Mouse (Mus musculus) gastrocnemius, adult 2 months (tissue): ENCODE measurements around the gene Ldha. TPM values are rescaled to one million over a fixed set of nuclear protein-coding genes. Genes with fewer than 3 reads are reported as not detected.
"Not testable (repeated sequence)": the region's sequence is repeated elsewhere in the genome, so short reads cannot be mapped to it uniquely, and the experiment has no call there.

Experiments used
- DNase-seq: peaks from one replicate; pipeline ENCODE4 v3.0.0; 2022
- H3K27ac ChIP-seq: fragments of 200-600 bp; 2 replicates; pipeline ENCODE4 v1.8.1; 2022; ENCODE audit warnings: mild to moderate bottlenecking
- H3K4me3 ChIP-seq: fragments of 200-600 bp; 2 replicates; pipeline ENCODE4 v1.8.1; 2022; ENCODE audit warnings: mild to moderate bottlenecking, moderate library complexity
- CTCF ChIP-seq: fragments of 200-600 bp; IDR thresholded peaks from 2 replicates; pipeline ENCODE4 v1.8.1; 2022; ENCODE audit warnings: antibody characterized with exemption, mild to moderate bottlenecking, moderate library complexity
- intact Hi-C: fragments of 180-260 bp; cut with DNase I; formaldehyde crosslinking; loops from one replicate; pipeline ENCODE4 v1.15.1; 2025
- total RNA-seq, 2 experiments: library from RNA; stranded (reverse); gene quantifications; 2 replicates each; pipeline ENCODE4 v1.2.3; 2021

Ldha gene
- total RNA-seq, 2 experiments from 2014 or later = 2,441 to 2,897 TPM

DNA sequence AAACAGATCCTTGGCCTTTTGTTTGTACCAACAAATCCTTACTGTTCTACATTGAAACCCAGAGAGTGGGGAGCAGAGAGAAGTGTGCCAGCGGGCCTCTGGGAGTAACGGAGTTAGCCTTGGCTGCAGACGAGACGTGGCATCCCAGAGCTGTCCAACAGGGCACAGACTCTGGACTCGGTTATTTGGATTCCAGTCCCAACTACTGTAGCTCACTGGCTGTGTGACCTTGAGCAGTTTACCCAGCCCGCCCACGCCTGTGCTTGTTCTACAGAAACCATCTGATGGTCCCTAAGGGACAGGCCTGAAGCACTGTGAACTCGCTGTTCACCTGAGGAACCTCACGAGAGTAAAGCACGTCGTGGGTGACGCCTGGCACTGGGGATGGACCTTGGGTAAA lies 11.4 kb upstream of the Ldha start:
- no peak for TF ChIP-seq CTCF
- H3K27ac ChIP-seq = peak overlapping the region; percentile 90
- DNase-seq = peak; percentile 49
- intact Hi-C loops = no loop called here
- H3K4me3 ChIP-seq = no peak overlapping the region

DNA sequence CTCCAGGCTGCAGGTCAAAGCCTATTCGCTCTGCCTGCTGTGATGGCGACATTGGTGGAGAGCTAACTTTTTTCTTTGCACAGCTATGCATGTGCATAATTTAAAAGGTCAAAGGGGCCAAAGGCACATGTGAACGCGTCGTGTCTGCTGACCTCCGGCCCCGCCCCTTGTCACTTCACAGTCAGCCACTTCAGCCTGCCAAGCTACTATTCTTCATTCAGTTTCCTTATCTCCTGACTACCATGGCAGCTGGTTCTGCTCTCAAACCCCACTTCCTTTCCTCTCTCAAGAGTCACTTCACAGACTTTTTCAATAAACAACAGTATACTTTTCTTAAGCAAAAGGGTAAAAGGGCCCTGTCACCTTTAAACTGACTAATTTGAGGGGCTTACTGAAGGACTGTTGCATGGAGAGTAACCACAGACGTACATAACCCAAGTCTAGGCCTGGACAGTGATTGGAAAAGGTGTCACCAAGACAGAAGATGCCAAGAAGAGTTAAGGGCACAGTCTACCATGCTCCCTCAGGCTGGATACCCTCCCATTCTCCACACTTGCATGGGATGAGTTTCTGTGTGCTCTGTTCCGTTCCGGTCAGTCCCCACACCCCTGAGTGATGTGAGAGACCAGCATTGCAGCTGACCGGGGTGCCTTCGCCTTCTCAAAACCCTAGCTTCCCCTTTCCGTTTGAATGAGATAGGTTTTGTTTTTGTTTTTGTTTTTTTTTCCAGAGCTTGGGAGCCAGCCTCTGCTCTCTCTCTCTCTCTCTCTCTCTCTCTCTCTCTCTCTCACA lies 10.3 kb upstream of the Ldha start:
- no peak for TF ChIP-seq CTCF
- no peak for DNase-seq

DNA sequence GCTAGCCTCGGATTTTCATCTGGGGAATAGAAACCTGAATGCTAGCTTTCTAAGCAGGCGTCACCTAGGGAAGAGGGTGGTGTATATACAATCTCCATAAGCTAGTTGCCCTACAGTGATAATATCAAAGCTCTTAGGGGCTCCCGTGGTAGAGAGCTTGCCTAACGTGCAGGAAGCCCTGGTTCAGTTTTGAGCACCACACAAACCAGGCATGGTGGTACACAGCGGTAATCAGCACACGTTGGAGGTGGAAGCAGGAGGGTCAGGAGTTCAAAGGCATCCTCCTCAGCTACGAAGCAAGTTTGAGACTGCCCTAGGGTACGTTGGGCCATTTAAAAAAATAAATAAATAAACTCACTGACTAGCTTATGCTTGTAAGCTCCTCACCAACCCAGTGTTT lies 9.6 kb upstream of the Ldha start:
- no peak overlapping the region for H3K4me3 ChIP-seq
- no peak for DNase-seq
- intact Hi-C loops = no loop called here
- H3K27ac ChIP-seq = no peak overlapping the region
- no peak for TF ChIP-seq CTCF

More for the DNA sequence above, 10.3 kb upstream of the Ldha start:
- intact Hi-C loops = no loop called here
- Histone ChIP-seq H3K27ac (peak overlapping the region; percentile 90), H3K4me3 (no peak overlapping the region)

DNA sequence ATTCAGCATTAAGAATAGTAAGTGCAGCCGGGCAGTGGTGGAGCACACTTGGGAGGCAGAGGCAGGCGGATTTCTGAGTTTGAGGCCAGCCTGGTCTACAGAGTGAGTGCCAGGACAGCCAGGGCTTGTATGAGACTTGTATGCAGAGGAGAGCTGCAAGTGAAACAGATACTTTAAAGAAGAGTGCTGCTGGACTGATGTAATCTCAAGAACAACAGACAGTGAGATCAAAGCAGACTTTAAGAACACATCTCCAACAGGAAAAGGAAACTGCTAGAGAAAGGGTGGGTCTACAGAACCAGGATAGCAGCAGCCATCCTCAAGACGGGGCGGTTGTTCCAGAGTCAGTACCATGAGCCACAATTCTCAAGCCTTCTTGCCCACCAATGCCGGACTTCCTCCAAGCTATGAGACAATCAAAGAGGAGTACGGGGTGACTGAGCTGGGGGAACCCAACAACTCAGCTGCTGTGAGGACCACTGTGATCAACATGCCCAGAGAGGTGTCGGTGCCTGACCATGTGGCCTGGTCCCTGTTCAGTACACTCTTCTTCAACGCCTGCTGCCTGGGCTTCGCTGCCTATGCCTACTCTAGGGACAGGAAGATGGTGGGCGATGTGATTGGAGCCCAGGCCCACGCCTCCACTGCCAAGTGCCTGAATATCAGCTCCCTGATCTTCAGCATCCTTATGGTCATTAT lies 9.0 kb upstream of the Ldha start:
- H3K4me3 ChIP-seq, intact Hi-C loops, H3K27ac ChIP-seq, DNase-seq: not testable (repeated sequence)

DNA sequence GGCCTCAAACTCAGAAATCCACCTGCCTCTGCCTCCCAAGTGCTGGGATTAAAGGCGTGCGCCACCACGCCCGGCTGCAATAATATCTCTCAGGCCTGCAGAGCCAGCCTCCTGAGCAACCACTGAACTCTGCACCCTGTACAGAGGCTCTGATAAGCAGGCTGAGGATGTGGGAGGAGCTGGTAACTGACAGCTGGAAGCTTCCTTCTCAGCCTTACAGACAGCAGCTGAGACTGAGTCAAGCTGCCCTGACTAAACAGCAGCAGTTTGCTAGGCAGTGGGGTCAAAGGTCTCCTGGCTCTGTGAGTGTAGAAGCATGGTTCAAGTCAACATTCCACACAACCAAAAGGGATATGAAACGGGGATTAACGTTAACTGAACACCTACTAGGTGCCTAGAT lies 8.0 kb upstream of the Ldha start:
- DNase-seq = no peak
- peak overlapping the region; percentile 48; the same call in 1 of the 2 replicates for H3K27ac ChIP-seq
- intact Hi-C loops = no loop called here
- no peak for TF ChIP-seq CTCF
- no peak overlapping the region for H3K4me3 ChIP-seq

DNA sequence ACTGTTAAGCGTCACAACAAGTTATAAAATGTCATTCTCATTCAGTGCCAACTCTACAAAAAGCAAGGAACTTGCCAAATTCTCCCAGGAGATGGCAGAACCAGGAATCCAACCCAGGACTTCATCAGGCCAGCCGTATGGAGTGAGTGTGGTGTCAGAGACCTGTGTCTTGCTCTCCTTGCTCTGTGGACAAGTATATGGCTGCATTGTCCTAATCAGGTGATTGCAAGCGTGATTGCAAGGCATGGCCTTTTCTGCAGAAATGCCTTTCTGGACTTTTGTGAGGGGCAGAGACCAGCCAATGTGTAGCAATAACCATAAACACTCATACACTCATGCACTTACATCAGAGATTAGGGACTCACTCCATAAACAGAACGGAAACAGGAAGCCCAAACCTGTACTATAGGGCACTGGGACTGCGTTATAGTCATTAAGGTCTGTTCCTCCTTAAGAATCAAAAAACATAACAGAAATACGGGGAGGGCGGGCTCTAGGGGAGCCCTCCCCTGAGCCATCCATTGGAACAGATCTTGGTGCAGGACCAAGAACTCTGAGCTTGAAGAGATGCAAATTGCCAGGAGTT lies 7.5 kb upstream of the Ldha start:
- TF ChIP-seq CTCF = no peak
- intact Hi-C loops = no loop called here
- peak overlapping the region; percentile 48; the same call in 1 of the 2 replicates for H3K27ac ChIP-seq
- no peak overlapping the region for H3K4me3 ChIP-seq
- DNase-seq = no peak

DNA sequence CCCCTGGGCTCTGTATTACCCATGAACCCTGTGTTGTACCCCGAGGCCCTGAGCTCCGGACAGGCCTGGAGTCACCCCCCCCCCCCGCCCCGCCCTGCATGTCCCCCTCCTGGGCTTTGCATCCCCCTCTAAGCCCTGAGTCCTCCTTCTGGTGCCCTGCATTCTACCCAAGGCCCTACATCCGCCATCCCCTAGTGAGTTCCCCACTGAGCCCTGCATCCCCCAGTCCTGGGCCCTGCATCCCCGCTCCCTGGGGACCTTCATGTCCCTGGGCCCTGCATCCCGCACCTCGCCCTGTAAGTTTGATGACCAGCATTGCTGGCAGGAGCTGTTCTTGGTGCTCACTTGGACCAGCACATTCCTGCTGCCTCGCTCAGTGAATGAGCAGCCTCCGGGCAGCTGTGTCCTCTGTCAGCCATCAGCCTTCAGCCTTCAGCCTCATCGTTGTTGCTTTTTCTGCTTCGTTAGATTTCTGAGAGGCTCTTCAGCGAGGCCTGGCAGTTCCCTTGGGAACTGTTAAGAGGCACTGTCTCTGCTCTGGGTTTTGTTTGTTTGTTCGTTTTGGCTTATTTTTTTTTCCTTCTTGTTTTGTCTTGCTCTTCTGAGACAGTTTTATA lies 6.2 kb upstream of the Ldha start:
- no peak for TF ChIP-seq CTCF
- H3K4me3 ChIP-seq = no peak overlapping the region
- peak overlapping the region; percentile 24; the same call in 1 of the 2 replicates for H3K27ac ChIP-seq
- intact Hi-C loops = no loop called here
- no peak for DNase-seq

DNA sequence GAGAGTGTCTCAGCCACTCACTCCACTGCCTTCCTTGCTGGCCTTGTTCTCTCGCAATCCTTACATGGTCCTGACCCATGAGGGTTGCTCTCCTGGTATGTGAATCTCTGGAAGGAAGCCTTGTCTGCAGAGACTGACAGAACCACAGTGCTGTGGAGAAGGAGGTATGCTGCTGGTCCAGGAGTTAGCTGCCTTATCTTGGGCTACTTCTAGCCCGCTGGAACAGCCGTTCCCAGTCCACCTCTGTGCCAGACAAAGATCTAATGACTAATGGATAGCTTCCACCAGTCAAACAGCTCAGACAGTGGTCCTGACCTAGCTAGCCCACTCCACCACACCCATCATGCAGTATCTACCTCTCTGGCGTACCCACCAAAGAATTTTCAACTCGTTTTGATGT lies 4.9 kb upstream of the Ldha start:
- intact Hi-C loops = no loop called here
- no peak for DNase-seq

DNA sequence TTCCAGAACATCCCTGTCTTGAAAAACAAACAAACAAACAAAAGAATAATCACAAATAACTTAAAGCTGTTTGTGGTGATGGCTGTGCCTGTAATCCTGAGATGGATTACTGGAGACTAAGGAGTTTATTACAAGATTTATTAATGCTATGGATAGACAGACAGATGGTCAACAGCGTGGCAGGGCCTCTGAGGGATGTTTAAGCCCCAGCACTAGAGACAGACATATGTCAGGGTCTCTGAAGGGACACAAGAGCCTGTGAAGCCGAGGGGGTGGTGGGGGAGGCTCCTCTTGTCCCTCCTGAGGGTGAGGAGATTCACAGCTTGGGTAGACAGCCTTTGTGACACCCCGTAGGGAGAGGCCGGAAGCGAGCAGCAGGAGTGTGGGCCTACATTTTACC lies 4.2 kb upstream of the Ldha start:
- Histone ChIP-seq H3K27ac (peak overlapping the region; percentile 90), H3K4me3 (peak overlapping the region; percentile 61; the same call in 1 of the 2 replicates)
- intact Hi-C loops = no loop called here

More for the DNA sequence above, 4.9 kb upstream of the Ldha start:
- no peak for TF ChIP-seq CTCF
- H3K27ac ChIP-seq = peak overlapping the region; percentile 90; the same call in 1 of the 2 replicates
- no peak overlapping the region for H3K4me3 ChIP-seq

DNA sequence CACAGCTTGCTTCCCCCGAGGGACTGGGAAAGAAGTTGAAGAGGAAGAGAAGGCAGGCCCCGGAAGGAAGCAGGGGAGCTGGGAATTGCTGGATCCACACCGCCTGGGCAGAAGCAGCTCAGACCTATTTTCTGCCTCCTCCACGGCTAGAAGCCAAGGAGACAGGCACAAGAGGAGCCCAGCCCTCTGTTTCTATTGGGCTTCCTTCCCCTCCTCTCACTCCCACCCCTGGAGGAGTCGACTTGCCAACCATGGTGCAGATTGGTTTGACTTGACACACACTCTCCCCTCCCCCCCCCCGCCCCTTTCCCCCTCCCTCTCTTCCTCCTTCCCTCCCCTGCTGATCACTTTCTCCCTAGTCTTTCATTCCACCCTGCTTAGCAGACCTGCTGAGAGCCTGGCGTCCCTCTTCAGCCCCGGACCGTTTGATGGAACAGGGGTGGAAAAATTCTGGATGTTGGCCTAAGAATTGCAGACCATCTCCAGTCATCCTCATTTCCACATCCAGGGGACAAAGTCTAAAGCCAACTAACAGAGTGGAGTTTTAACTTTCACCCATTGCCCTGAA lies 3.1 kb upstream of the Ldha start:
- intact Hi-C loops = no loop called here
- H3K4me3 ChIP-seq = peak overlapping the region; percentile 61

More for the DNA sequence above, 4.2 kb upstream of the Ldha start:
- DNase-seq = no peak
- TF ChIP-seq CTCF = no peak

DNA sequence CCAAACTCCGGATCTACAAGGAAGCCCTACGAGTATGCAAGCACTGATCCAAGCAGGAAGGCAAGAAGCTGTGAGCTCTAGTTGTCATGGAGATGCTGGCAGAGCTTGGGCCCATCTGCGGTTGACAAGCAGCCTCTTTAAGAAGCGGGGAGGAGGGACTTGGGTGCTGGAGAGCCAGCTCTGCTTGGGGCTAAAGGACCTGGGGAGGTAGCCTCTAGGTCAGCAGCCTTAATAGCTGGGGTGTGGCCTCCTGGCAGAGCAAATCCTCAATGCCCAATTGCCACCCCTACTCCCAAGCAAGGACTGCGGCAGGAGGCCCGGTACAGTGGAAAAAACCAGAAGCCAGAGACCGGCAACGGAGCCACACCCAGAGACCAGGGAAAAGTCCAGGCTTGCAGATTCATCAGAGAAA lies 2.4 kb upstream of the Ldha start:
- intact Hi-C loops = no loop called here
- Histone ChIP-seq H3K27ac (peak overlapping the region; percentile 90), H3K4me3 (peak overlapping the region; percentile 61)
- peak; percentile 90 for DNase-seq
- TF ChIP-seq CTCF = no peak

More for the DNA sequence above, 3.1 kb upstream of the Ldha start:
- peak; percentile 79 for DNase-seq
- H3K27ac ChIP-seq = peak overlapping the region; percentile 90
- no peak for TF ChIP-seq CTCF

DNA sequence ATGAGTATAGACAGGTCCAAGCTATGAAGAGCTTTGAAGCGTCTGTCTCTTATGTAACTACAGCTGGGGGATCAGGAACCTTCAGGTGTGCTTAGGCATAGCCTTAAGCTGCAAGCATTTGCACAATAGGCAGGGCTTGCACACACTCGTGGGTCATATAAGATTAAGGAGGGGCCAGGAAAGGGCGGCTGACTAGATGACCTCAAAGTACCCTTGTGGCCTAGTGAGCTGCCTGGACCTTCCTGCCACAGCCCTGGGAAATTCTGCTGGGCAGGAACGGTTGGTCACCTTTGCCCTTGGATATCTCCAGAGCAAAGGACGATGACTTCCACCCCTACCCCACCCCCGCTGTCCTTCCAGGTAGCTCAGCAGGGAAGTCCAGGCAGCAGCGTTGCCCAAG lies 1.8 kb upstream of the Ldha start:
- no peak for DNase-seq
- peak overlapping the region; percentile 90 for H3K27ac ChIP-seq
- peak overlapping the region; percentile 61 for H3K4me3 ChIP-seq
- no peak for TF ChIP-seq CTCF
- intact Hi-C loops = no loop called here

DNA sequence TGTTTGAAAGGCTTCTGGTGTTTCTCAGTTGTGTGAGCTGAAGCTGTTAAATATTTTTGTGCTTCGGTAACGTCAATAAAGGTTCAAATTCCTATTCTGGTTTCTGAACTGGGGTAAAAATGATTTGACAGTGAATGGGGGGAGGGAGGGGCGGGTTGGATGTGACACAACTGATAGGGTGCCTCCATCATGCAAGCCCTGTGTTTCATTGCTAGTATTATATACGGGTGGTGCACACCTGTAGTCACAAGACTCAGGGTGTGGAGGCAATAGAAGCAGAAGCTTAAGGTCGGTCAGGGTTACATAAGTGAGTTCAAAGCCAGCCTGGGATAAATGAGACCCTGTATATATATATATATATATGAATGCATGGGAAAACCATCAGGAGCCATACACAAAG lies 1.4 kb upstream of the Ldha start:
- Histone ChIP-seq H3K4me3 (peak overlapping the region; percentile 61), H3K27ac (peak overlapping the region; percentile 90)
- no peak for TF ChIP-seq CTCF
- intact Hi-C loops = no loop called here
- no peak for DNase-seq
